Mouse (Mus musculus) limb, embryonic 13.5 days (tissue): Measurements from ENCODE around the gene Gm42791. TPM values are rescaled to one million over a fixed set of nuclear protein-coding genes. Genes with fewer than 3 reads are reported as not detected.

ENCODE experiments used
- ATAC-seq: fragments of 200-750 bp; cut with Nextera tagmentation; 2 replicates; pipeline ENCODE4 v1.8.0; 2017; ENCODE audit warnings: low read depth, moderate number of reproducible peaks, moderate TSS enrichment; ENCODE audit not compliant: low FRiP score
- H3K27ac ChIP-seq: fragments of 300-500 bp; sonication (generic); 2 replicates; pipeline ENCODE4 v1.5.1; 2015; ENCODE audit warnings: inconsistent platforms, mild to moderate bottlenecking, moderate library complexity
- H3K27me3 ChIP-seq: fragments of 300-500 bp; sonication (generic); 2 replicates; pipeline ENCODE4 v1.6.1; 2015; ENCODE audit warnings: mild to moderate bottlenecking, inconsistent platforms
- H3K36me3 ChIP-seq: fragments of 300-500 bp; sonication (generic); 2 replicates; pipeline ENCODE4 v1.6.1; 2015; ENCODE audit warnings: inconsistent platforms, mild to moderate bottlenecking, moderate library complexity
- H3K4me1 ChIP-seq: fragments of 300-500 bp; sonication (generic); 2 replicates; pipeline ENCODE4 v1.6.1; 2015; ENCODE audit warnings: inconsistent platforms
- H3K4me2 ChIP-seq: fragments of 300-500 bp; sonication (generic); replicated peaks from 2 replicates; pipeline ENCODE4 v1.6.1; 2015; ENCODE audit warnings: inconsistent platforms, mild to moderate bottlenecking, moderate library complexity
- H3K4me3 ChIP-seq: fragments of 300-500 bp; sonication (generic); 2 replicates; pipeline ENCODE4 v1.5.1; 2015; ENCODE audit warnings: moderate library complexity, mild to moderate bottlenecking, inconsistent platforms
- H3K9ac ChIP-seq: fragments of 300-500 bp; sonication (generic); 2 replicates; pipeline ENCODE4 v1.6.1; 2015; ENCODE audit warnings: mild to moderate bottlenecking, inconsistent platforms
- H3K9me3 ChIP-seq: fragments of 300-500 bp; sonication (generic); 2 replicates; pipeline ENCODE4 v1.6.1; 2016; ENCODE audit warnings: inconsistent platforms
- WGBS: fragments of 180-500 bp; shearing (Covaris S2); methylation state at CpG from one replicate; pipeline ENCODE4 v1.1.7; 2015; 5-methylcytosine and 5-hydroxymethylcytosine counted together
- polyA plus RNA-seq: library from polyadenylated mRNA; unstranded; fragments of >200 nt; fragmentation: Nextera tagmentation; extraction: Ambion mirVana; gene quantifications from 2 replicates; pipeline ENCODE4 v1.2.1, GENCODE M21; 2015

Gm42791 gene
- polyA plus RNA-seq, 1 experiment from 2014 or later = 1.6 TPM

GRCm38 (mm10) chr5:148931301-148931700 lies 63.6 kb downstream of the Gm42791 start:
- 0 out of 2 replicates have a peak, but pooled peaks cover 8% of the 10 kb centered on the region for H3K9me3 ChIP-seq
- no peak overlapping the region for H3K9ac ChIP-seq
- no peak overlapping the region for H3K27ac ChIP-seq
- no peak for ATAC-seq
- H3K4me2 ChIP-seq = no peak overlapping the region
- 86% methylated on average over 1 of the region's 1 CpGs for WGBS
- H3K36me3 ChIP-seq = peaks cover 3% of the 10 kb centered on the region; the same call in 1 of the 2 replicates
- H3K27me3 ChIP-seq = no peaks in the 10 kb centered on the region
- H3K4me1 ChIP-seq = peaks cover 37% of the 10 kb centered on the region
- no peak overlapping the region for H3K4me3 ChIP-seq

- peak within 1 kb of the TSS; percentile 95 for H3K27ac ChIP-seq
- H3K9ac ChIP-seq = peak within 1 kb of the TSS; percentile 87
- peaks cover 19% of the 10 kb centered on the region for H3K36me3 ChIP-seq
- no peaks in the 10 kb centered on the region for H3K27me3 ChIP-seq
- no peak for ATAC-seq
- WGBS = under 1% methylated on average over 16 of the region's 16 CpGs
- H3K4me1 ChIP-seq = peaks cover 21% of the 10 kb centered on the region
- peak within 1 kb of the TSS; percentile 74 for H3K4me3 ChIP-seq
- 0 out of 2 replicates have a peak, but pooled peaks cover 8% of the 10 kb centered on the region for H3K9me3 ChIP-seq
- H3K4me2 ChIP-seq = peak within 1 kb of the TSS; percentile 79
Observed at GRCm38 (mm10) chr5:148929116-148929449, 65.9 kb downstream of the Gm42791 start, which contains the start of gene Katnal1. Gene Katnal1 (minus strand): TSS chr5:148929320.

- H3K36me3 ChIP-seq = peaks cover 19% of the 10 kb centered on the region
- H3K9ac ChIP-seq = peak overlapping the region; percentile 87
- peaks cover 16% of the 10 kb centered on the region for H3K4me1 ChIP-seq
- ATAC-seq = peak; percentile 98
- H3K9me3 ChIP-seq = 0 out of 2 replicates have a peak, but pooled peaks cover 8% of the 10 kb centered on the region
- H3K27ac ChIP-seq = peak overlapping the region; percentile 95
- H3K27me3 ChIP-seq = no peaks in the 10 kb centered on the region
- H3K4me2 ChIP-seq = peak overlapping the region; percentile 79
- H3K4me3 ChIP-seq = peak overlapping the region; percentile 74
- WGBS = under 1% methylated on average over 68 of the region's 69 CpGs
Observed at GRCm38 (mm10) chr5:148928382-148929115, 66.4 kb downstream of the Gm42791 start.

GRCm38 (mm10) chr5:148927717-148928223 lies 67.2 kb downstream of the Gm42791 start:
- Histone ChIP-seq H3K4me1 (peaks cover 16% of the 10 kb centered on the region), H3K9me3 (0 out of 2 replicates have a peak, but pooled peaks cover 8% of the 10 kb centered on the region), H3K36me3 (peaks cover 19% of the 10 kb centered on the region), H3K27ac (peak overlapping the region; percentile 95), H3K9ac (peak overlapping the region; percentile 87), H3K27me3 (no peaks in the 10 kb centered on the region), H3K4me2 (peak overlapping the region; percentile 79), H3K4me3 (peak overlapping the region; percentile 74)
- 25% methylated on average over 5 of the region's 5 CpGs for WGBS
- ATAC-seq = no peak

- Histone ChIP-seq H3K4me2 (no peak overlapping the region), H3K27ac (no peak overlapping the region), H3K9ac (no peak overlapping the region), H3K36me3 (peaks cover 26% of the 10 kb centered on the region), H3K27me3 (no peaks in the 10 kb centered on the region), H3K4me3 (no peak overlapping the region), H3K9me3 (no peaks in the 10 kb centered on the region), H3K4me1 (peaks cover 16% of the 10 kb centered on the region)
- no peak for ATAC-seq
- 86% methylated on average over 12 of the region's 12 CpGs for WGBS
Observed at GRCm38 (mm10) chr5:148924586-148924985, 70.4 kb downstream of the Gm42791 start.

- peaks cover 12% of the 10 kb centered on the region for H3K4me1 ChIP-seq
- WGBS = 86% methylated on average over 9 of the region's 9 CpGs
Observed at GRCm38 (mm10) chr5:148924051-148924450, 70.9 kb downstream of the Gm42791 start.

GRCm38 (mm10) chr5:148923408-148923807 lies 71.5 kb downstream of the Gm42791 start:
- Histone ChIP-seq H3K4me1 (peaks cover 12% of the 10 kb centered on the region), H3K27ac (no peak overlapping the region), H3K36me3 (peaks cover 37% of the 10 kb centered on the region), H3K27me3 (no peaks in the 10 kb centered on the region), H3K4me2 (no peak overlapping the region), H3K9me3 (no peaks in the 10 kb centered on the region), H3K4me3 (no peak overlapping the region), H3K9ac (no peak overlapping the region)
- WGBS = 76% methylated on average over 10 of the region's 10 CpGs
- ATAC-seq = no peak

More at GRCm38 (mm10) chr5:148924051-148924450, 70.9 kb downstream of the Gm42791 start:
- no peak overlapping the region for H3K4me3 ChIP-seq
- no peaks in the 10 kb centered on the region for H3K27me3 ChIP-seq
- peaks cover 31% of the 10 kb centered on the region for H3K36me3 ChIP-seq
- ATAC-seq = no peak
- no peak overlapping the region for H3K4me2 ChIP-seq
- no peaks in the 10 kb centered on the region for H3K9me3 ChIP-seq
- H3K9ac ChIP-seq = no peak overlapping the region
- H3K27ac ChIP-seq = no peak overlapping the region

- Histone ChIP-seq H3K4me3 (no peak overlapping the region), H3K9me3 (no peaks in the 10 kb centered on the region), H3K4me1 (peaks cover 10% of the 10 kb centered on the region), H3K27me3 (no peaks in the 10 kb centered on the region), H3K27ac (no peak overlapping the region), H3K9ac (no peak overlapping the region), H3K4me2 (no peak overlapping the region), H3K36me3 (peaks cover 44% of the 10 kb centered on the region)
- ATAC-seq = no peak
- WGBS = 79% methylated on average over 5 of the region's 5 CpGs
Observed at GRCm38 (mm10) chr5:148922773-148923172, 72.2 kb downstream of the Gm42791 start.

GRCm38 (mm10) chr5:148918049-148918448 lies 76.9 kb downstream of the Gm42791 start:
- no peak for ATAC-seq
- no peak overlapping the region for H3K27ac ChIP-seq
- no peak overlapping the region for H3K4me2 ChIP-seq
- peaks cover 52% of the 10 kb centered on the region for H3K36me3 ChIP-seq
- H3K9me3 ChIP-seq = peaks cover 7% of the 10 kb centered on the region; the same call in 1 of the 2 replicates
- H3K4me1 ChIP-seq = no peaks in the 10 kb centered on the region
- H3K27me3 ChIP-seq = no peaks in the 10 kb centered on the region
- 70% methylated on average over 5 of the region's 5 CpGs for WGBS
- H3K4me3 ChIP-seq = no peak overlapping the region
- H3K9ac ChIP-seq = no peak overlapping the region

- Histone ChIP-seq H3K9ac (no peak overlapping the region), H3K27me3 (no peaks in the 10 kb centered on the region), H3K4me3 (no peak overlapping the region), H3K4me1 (no peaks in the 10 kb centered on the region), H3K36me3 (peaks cover 64% of the 10 kb centered on the region), H3K9me3 (peaks cover 8% of the 10 kb centered on the region; the same call in 1 of the 2 replicates), H3K4me2 (no peak overlapping the region), H3K27ac (no peak overlapping the region)
- no peak for ATAC-seq
- WGBS = 82% methylated on average over 6 of the region's 6 CpGs
Observed at GRCm38 (mm10) chr5:148916775-148917174, 78.2 kb downstream of the Gm42791 start.

- peaks cover 8% of the 10 kb centered on the region; the same call in 1 of the 2 replicates for H3K9me3 ChIP-seq
Observed at GRCm38 (mm10) chr5:148912262-148912661, 82.7 kb downstream of the Gm42791 start.

GRCm38 (mm10) chr5:148910066-148910465 lies 84.9 kb downstream of the Gm42791 start:
- ATAC-seq = no peak
- H3K36me3 ChIP-seq = peaks cover 50% of the 10 kb centered on the region
- 86% methylated on average over 4 of the region's 4 CpGs for WGBS

More at GRCm38 (mm10) chr5:148912262-148912661, 82.7 kb downstream of the Gm42791 start:
- Histone ChIP-seq H3K27me3 (no peaks in the 10 kb centered on the region), H3K9ac (no peak overlapping the region), H3K27ac (no peak overlapping the region), H3K36me3 (peaks cover 66% of the 10 kb centered on the region), H3K4me1 (peaks cover 7% of the 10 kb centered on the region), H3K4me3 (no peak overlapping the region), H3K4me2 (no peak overlapping the region)
- ATAC-seq = no peak
- WGBS = 42% methylated on average over 3 of the region's 3 CpGs

More at GRCm38 (mm10) chr5:148910066-148910465, 84.9 kb downstream of the Gm42791 start:
- H3K4me1 ChIP-seq = peaks cover 7% of the 10 kb centered on the region
- H3K9ac ChIP-seq = no peak overlapping the region
- no peak overlapping the region for H3K4me3 ChIP-seq
- H3K4me2 ChIP-seq = no peak overlapping the region
- peaks cover 8% of the 10 kb centered on the region; the same call in 1 of the 2 replicates for H3K9me3 ChIP-seq
- no peak overlapping the region for H3K27ac ChIP-seq
- no peaks in the 10 kb centered on the region for H3K27me3 ChIP-seq
